Mouse (Mus musculus): ENCODE results near the gene Arsb. TPM values are rescaled to one million over a fixed set of nuclear protein-coding genes. Genes with fewer than 3 reads are reported as not detected.

The Arsb gene
- polyA plus RNA-seq, 1 experiment from 2014 or later = 8.9 TPM

- H3K4me1 ChIP-seq = no peaks in the 10 kb centered on the region
- no peak overlapping the region for H3K9ac ChIP-seq (replicated peaks)
- no peaks in the 10 kb centered on the region for H3K9me3 ChIP-seq (replicated peaks)
- no peak overlapping the region for H3K4me3 ChIP-seq (replicated peaks)
- ATAC-seq (ENCODE audit: low FRiP score) = 0 out of 2 replicates have a peak, but pooled peaks have one; percentile 35
- no peak overlapping the region for H3K27ac ChIP-seq (replicated peaks)
- H3K27me3 ChIP-seq (replicated peaks) = no peaks in the 10 kb centered on the region
- H3K36me3 ChIP-seq = no peaks in the 10 kb centered on the region
- WGBS = 63% methylated on average over 7 of the region's 7 CpGs
- H3K4me2 ChIP-seq = no peak overlapping the region
Observed at GRCm38 (mm10) chr13:93825792-93826558, 54.5 kb downstream of the Arsb start.

- 55% methylated on average over 2 of the region's 2 CpGs for WGBS
- Histone ChIP-seq H3K27ac (replicated peaks) (no peak overlapping the region), H3K9ac (replicated peaks) (no peak overlapping the region), H3K4me3 (replicated peaks) (no peak overlapping the region), H3K4me1 (no peaks in the 10 kb centered on the region), H3K27me3 (replicated peaks) (no peaks in the 10 kb centered on the region), H3K4me2 (no peak overlapping the region), H3K9me3 (replicated peaks) (no peaks in the 10 kb centered on the region), H3K36me3 (no peaks in the 10 kb centered on the region)
- ATAC-seq (ENCODE audit: low FRiP score) = no peak
Observed at GRCm38 (mm10) chr13:93827745-93828144, 56.3 kb downstream of the Arsb start.

DNA sequence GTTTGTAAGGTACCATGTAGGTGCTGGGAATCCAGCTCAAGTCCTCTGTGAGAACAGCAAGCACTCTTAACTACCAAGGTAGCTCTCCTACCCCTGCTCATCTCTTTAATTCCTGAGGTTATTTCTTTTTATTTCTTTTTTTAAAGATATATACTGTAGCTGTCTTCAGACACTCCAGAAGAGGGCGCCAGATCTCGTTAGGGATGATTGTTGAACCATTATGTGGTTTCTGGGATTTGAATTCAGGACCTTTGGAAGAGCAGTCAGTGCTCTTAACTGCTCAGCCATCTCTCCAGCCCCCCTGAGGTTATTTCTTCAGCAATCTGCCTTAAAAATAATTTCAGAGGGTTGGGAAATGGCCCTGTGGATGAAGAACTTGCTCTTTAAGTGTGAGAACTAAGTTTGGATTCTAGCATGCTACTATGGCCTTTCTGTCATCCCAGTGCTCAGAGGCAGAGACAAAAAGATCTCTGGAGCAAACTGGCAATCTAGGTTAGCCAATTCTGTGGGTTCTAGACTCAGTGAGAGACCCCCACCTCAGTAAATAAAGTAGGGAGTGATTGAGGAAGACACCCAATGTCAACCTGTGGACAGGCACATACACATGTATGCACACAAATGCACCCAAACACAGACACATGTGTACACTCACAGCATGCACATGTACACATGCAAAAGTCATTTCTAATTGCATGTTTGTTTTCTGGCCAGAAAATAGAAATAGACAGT, 58.3 kb downstream of the Arsb start:
- Histone ChIP-seq H3K9ac (replicated peaks) (no peak overlapping the region), H3K9me3 (replicated peaks) (no peaks in the 10 kb centered on the region), H3K27ac (replicated peaks) (no peak overlapping the region)

DNA sequence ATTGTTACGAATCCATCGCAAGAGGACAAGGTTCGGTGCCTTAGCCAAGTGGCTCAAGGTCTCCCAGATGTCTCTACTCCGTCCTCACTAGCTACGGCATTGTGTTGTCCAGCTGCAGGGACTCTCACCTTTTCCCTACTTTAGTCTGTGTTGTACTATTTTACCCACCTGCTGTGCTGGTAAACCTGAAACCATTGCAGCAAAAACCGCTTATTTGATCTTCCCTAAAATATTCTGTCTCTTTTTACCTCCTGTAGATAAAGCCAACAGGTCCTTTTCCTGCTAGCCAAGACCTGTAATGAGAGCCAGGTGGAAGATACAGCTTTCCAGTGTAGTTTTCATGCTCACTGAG, 58.8 kb downstream of the Arsb start:
- H3K9ac ChIP-seq (replicated peaks) = no peak overlapping the region
- no peaks in the 10 kb centered on the region for H3K9me3 ChIP-seq (replicated peaks)
- 89% methylated on average over 6 of the region's 6 CpGs for WGBS
- ATAC-seq (ENCODE audit: low FRiP score) = no peak
- no peak overlapping the region for H3K4me2 ChIP-seq
- H3K27me3 ChIP-seq (replicated peaks) = no peaks in the 10 kb centered on the region
- no peaks in the 10 kb centered on the region for H3K4me1 ChIP-seq
- H3K4me3 ChIP-seq (replicated peaks) = no peak overlapping the region
- H3K36me3 ChIP-seq = no peaks in the 10 kb centered on the region
- H3K27ac ChIP-seq (replicated peaks) = no peak overlapping the region

More for the DNA sequence above, 58.3 kb downstream of the Arsb start:
- Histone ChIP-seq H3K36me3 (no peaks in the 10 kb centered on the region), H3K27me3 (replicated peaks) (no peaks in the 10 kb centered on the region), H3K4me3 (replicated peaks) (no peak overlapping the region), H3K4me1 (no peaks in the 10 kb centered on the region), H3K4me2 (no peak overlapping the region)
- no peak for ATAC-seq (ENCODE audit: low FRiP score)
- 67% methylated on average over 2 of the region's 2 CpGs for whole genome bisulfite sequencing

- WGBS = 92% methylated on average over 12 of the region's 12 CpGs
- H3K9me3 ChIP-seq (replicated peaks) = no peaks in the 10 kb centered on the region
- no peaks in the 10 kb centered on the region for H3K27me3 ChIP-seq (replicated peaks)
- H3K4me3 ChIP-seq (replicated peaks) = no peak overlapping the region
- H3K9ac ChIP-seq (replicated peaks) = no peak overlapping the region
- ATAC-seq (ENCODE audit: low FRiP score) = no peak
- H3K4me1 ChIP-seq = peaks cover 16% of the 10 kb centered on the region
- 0 out of 2 replicates have a peak overlapping the region, but pooled peaks have one; percentile 33 for H3K27ac ChIP-seq (replicated peaks)
- no peak overlapping the region for H3K4me2 ChIP-seq
- H3K36me3 ChIP-seq = no peaks in the 10 kb centered on the region
Observed at GRCm38 (mm10) chr13:93837481-93838225, 66.2 kb downstream of the Arsb start.

DNA sequence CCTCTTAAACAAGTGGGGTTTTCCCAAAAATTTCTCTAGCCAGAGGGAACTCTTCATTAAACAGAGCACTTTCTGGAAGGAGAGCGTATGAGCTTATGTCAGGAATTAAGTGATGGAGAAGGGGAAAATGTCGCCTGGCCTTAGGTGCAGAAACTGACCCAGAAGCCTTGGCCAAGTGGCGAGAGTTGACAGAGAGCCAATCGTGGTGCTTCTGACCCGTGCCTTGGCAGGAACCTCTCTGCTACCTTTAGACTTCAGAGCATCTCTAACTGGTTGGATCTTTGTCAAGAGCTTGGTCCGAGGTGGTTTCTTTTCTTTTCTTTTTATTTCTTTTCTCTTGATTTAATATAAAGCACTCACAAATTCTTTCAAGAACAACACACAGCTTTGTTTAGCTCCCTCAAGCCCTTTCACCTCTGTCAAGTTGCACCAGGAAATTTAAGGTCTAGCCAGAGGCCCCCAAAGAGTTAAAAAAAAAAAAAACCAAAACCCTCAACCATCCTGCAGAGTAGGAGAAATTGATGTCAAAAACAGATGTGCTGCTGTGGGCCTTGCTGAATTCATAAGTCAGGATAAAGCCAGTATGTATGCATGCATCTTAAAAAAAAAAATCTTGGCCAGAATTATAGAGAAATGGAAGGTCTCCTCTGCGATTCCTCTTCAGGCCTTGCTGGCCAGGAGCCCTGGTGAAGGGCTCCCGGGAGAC, 67.2 kb downstream of the Arsb start:
- Histone ChIP-seq H3K9ac (replicated peaks) (no peak overlapping the region), H3K4me1 (peaks cover 16% of the 10 kb centered on the region), H3K4me2 (0 out of 2 replicates have a peak overlapping the region, but pooled peaks have one; percentile 2), H3K4me3 (replicated peaks) (no peak overlapping the region), H3K27ac (replicated peaks) (peak overlapping the region; percentile 68), H3K9me3 (replicated peaks) (no peaks in the 10 kb centered on the region), H3K36me3 (no peaks in the 10 kb centered on the region), H3K27me3 (replicated peaks) (no peaks in the 10 kb centered on the region)
- 50% methylated on average over 8 of the region's 8 CpGs for WGBS
- no peak for ATAC-seq (ENCODE audit: low FRiP score)

DNA sequence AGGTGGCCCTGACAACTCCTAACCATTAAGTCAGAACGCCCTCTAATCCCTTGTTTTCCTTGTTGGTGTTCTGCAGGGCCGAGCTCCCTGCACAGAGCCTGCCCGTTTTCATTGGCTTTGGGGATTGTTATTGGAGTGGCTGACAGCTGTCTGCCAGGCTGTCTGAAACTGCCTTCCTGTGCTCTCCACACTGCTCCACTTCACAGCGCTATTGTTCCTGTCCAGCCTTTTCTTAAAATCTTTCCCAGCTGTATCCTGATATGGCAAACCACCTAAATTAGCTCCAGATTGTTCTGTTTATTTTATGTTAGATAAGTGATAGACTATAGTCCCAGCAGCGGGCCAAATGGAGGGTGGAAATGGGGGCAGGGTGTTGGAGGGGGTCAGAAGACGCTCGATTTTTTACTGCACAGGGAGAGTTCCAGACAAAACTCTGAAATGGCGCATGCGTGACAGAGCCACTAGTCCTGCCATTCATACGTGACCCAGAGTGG, 67.8 kb downstream of the Arsb start:
- H3K27me3 ChIP-seq (replicated peaks) = no peaks in the 10 kb centered on the region
- H3K4me2 ChIP-seq = 0 out of 2 replicates have a peak overlapping the region, but pooled peaks have one; percentile 2
- no peaks in the 10 kb centered on the region for H3K36me3 ChIP-seq
- peak; percentile 78 for ATAC-seq (ENCODE audit: low FRiP score)
- H3K9ac ChIP-seq (replicated peaks) = no peak overlapping the region
- 33% methylated on average over 10 of the region's 10 CpGs for WGBS
- H3K9me3 ChIP-seq (replicated peaks) = no peaks in the 10 kb centered on the region
- peaks cover 16% of the 10 kb centered on the region for H3K4me1 ChIP-seq
- peak overlapping the region; percentile 68 for H3K27ac ChIP-seq (replicated peaks)
- H3K4me3 ChIP-seq (replicated peaks) = no peak overlapping the region

DNA sequence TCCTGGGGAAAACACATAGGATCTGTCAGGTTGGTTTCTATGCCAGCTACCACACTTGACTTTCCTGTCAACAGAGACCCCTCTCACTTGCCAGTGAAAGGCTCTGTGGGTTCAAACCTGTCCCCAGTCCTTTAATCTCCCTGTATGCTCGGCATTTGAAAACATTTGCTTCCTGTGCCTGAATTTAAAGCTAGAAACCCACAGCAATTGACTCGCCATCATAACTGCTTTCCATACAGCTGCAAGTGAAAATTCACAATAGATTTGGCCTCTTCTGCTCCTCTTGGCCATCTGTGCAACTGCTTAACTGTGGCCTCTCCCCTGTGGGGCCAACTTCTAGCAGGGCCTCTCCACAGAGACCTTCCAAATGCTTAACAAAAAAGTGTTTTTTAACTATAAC, 68.3 kb downstream of the Arsb start:
- no peak overlapping the region for H3K4me3 ChIP-seq (replicated peaks)
- no peak overlapping the region for H3K4me2 ChIP-seq
- peaks cover 16% of the 10 kb centered on the region for H3K4me1 ChIP-seq
- no peak for ATAC-seq (ENCODE audit: low FRiP score)
- H3K36me3 ChIP-seq = no peaks in the 10 kb centered on the region
- no peaks in the 10 kb centered on the region for H3K9me3 ChIP-seq (replicated peaks)
- H3K27me3 ChIP-seq (replicated peaks) = no peaks in the 10 kb centered on the region
- no peak overlapping the region for H3K9ac ChIP-seq (replicated peaks)
- 52% methylated on average over 2 of the region's 2 CpGs for WGBS
- peak overlapping the region; percentile 68 for H3K27ac ChIP-seq (replicated peaks)

- Histone ChIP-seq H3K9me3 (replicated peaks) (no peaks in the 10 kb centered on the region), H3K36me3 (no peaks in the 10 kb centered on the region), H3K4me2 (no peak overlapping the region), H3K4me3 (replicated peaks) (no peak overlapping the region), H3K27me3 (replicated peaks) (no peaks in the 10 kb centered on the region), H3K4me1 (peaks cover 16% of the 10 kb centered on the region), H3K9ac (replicated peaks) (no peak overlapping the region), H3K27ac (replicated peaks) (peak overlapping the region; percentile 68; the same call in 1 of the 2 replicates)
- 84% methylated on average over 2 of the region's 2 CpGs for WGBS
- ATAC-seq (ENCODE audit: low FRiP score) = no peak
Observed at GRCm38 (mm10) chr13:93840146-93840545, 68.7 kb downstream of the Arsb start.

- H3K4me3 ChIP-seq (replicated peaks) = no peak overlapping the region
- no peaks in the 10 kb centered on the region for H3K9me3 ChIP-seq (replicated peaks)
- no peaks in the 10 kb centered on the region for H3K27me3 ChIP-seq (replicated peaks)
- H3K36me3 ChIP-seq = no peaks in the 10 kb centered on the region
- no peak overlapping the region for H3K27ac ChIP-seq (replicated peaks)
- no peak overlapping the region for H3K4me2 ChIP-seq
- H3K4me1 ChIP-seq = no peaks in the 10 kb centered on the region; the same call in 1 of the 2 replicates
- ATAC-seq (ENCODE audit: low FRiP score) = no peak
- 81% methylated on average over 10 of the region's 10 CpGs for WGBS
- H3K9ac ChIP-seq (replicated peaks) = no peak overlapping the region
Observed at GRCm38 (mm10) chr13:93846831-93847518, 75.5 kb downstream of the Arsb start.

All from neural tube, embryonic 15.5 days (tissue).